Mouse (Mus musculus): ENCODE measurements around the gene Tmem80. TPM values are rescaled to one million over a fixed set of nuclear protein-coding genes. Genes with fewer than 3 reads are reported as not detected.

The Tmem80 gene
- polyA plus RNA-seq, 1 experiment from 2014 or later: 62.2 TPM

DNA sequence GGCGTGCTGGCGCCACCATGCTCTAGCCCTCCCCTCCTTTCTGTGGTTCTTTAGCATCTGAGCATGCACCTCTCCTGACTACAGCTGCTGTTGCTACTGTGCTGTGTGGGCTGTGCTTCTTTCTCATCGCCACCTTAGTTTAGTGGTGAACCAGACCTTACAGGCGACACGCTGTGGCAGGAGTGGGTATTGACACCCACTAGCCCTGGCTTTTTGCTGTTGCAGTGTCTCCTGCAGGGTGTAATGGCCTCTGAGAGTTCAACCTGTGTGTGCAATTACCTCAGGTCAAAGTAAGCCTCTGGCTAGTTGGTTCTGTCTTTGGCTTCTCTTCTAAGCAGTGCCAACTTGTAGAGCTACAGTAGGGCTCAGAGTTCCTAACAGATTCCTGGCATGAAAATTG, 11.6 kb upstream of the Tmem80 start:
- H3K9ac ChIP-seq (replicated peaks; ENCODE audit: low read depth, low read length): no peak overlapping the region
- H3K4me2 ChIP-seq (ENCODE audit: low read length): no peak overlapping the region
- no peaks in the 10 kb centered on the region for H3K27me3 ChIP-seq (replicated peaks; ENCODE audit: control insufficient read depth, insufficient read depth, low read length)
- 74% methylated on average over 5 of the region's 5 CpGs for WGBS
- H3K9me3 ChIP-seq (ENCODE audit: control insufficient read depth, low read length): no peaks in the 10 kb centered on the region
- H3K36me3 ChIP-seq (ENCODE audit: control insufficient read depth, insufficient read depth): peaks cover 57% of the 10 kb centered on the region
- H3K4me1 ChIP-seq (replicated peaks; ENCODE audit: control insufficient read depth, insufficient read depth, low read length): no peaks in the 10 kb centered on the region
- H3K4me3 ChIP-seq (replicated peaks; ENCODE audit: low read length): no peak overlapping the region
- no peak for ATAC-seq
- no peak overlapping the region for H3K27ac ChIP-seq (ENCODE audit: low read length)

DNA sequence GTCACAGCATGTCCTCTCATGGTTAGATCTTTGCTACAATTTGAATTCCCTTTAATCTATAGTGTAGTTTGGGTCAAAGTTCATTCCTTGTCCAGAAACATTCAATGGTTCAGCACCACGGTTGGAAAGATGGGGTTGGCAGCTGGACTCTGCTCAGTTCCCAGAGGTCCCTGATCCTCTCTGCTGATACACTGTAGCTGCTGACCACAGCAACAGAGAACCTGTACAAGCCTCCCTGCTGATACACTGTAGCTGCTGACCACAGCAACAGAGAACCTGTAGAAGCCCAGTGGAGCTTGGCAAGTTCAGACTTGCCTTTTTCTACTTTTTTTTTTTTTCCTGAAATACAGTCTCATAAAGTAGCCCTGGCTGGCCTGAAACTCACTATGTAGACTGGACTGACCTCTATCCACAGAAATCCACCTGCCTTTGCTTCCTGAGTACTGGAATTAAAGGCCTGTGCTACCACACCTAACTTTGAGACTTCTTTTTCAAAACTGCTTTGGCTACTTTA, 9.9 kb upstream of the Tmem80 start:
- no peaks in the 10 kb centered on the region for H3K4me1 ChIP-seq (replicated peaks; ENCODE audit: control insufficient read depth, insufficient read depth, low read length)
- H3K4me2 ChIP-seq (ENCODE audit: low read length): no peak overlapping the region
- no peak for ATAC-seq
- H3K27ac ChIP-seq (ENCODE audit: low read length): no peak overlapping the region
- 77% methylated on average over 1 of the region's 1 CpGs for WGBS
- no peaks in the 10 kb centered on the region for H3K9me3 ChIP-seq (ENCODE audit: control insufficient read depth, low read length)
- H3K9ac ChIP-seq (replicated peaks; ENCODE audit: low read depth, low read length): no peak overlapping the region
- no peaks in the 10 kb centered on the region for H3K27me3 ChIP-seq (replicated peaks; ENCODE audit: control insufficient read depth, insufficient read depth, low read length)
- no peak overlapping the region for H3K4me3 ChIP-seq (replicated peaks; ENCODE audit: low read length)
- H3K36me3 ChIP-seq (ENCODE audit: control insufficient read depth, insufficient read depth): peaks cover 63% of the 10 kb centered on the region

DNA sequence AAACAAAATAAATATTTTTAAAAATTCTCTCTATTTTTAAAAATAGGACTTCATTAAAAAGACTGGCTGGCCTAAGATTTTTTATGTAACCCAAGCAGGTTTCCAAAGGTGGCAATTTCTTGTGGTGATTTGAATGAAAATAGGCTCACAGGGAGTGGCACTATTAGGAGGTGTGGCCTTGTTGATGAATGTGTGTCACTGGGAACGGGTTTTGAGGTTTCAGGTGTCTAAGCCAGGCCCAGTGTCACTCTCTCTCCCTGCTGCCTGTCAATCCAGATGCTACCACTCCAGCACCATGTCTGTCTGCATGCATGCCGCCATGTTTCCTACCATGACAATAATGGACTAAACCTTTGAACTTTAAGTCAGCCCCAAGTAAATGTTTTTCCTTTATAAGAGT, 8.1 kb upstream of the Tmem80 start:
- H3K4me1 ChIP-seq (replicated peaks; ENCODE audit: control insufficient read depth, insufficient read depth, low read length): no peaks in the 10 kb centered on the region
- H3K4me2 ChIP-seq (ENCODE audit: low read length): no peak overlapping the region
- peaks cover 59% of the 10 kb centered on the region for H3K36me3 ChIP-seq (ENCODE audit: control insufficient read depth, insufficient read depth)
- no peak overlapping the region for H3K27ac ChIP-seq (ENCODE audit: low read length)
- WGBS: 84% methylated on average over 2 of the region's 2 CpGs
- no peak overlapping the region for H3K9ac ChIP-seq (replicated peaks; ENCODE audit: low read depth, low read length)
- H3K4me3 ChIP-seq (replicated peaks; ENCODE audit: low read length): no peak overlapping the region
- no peaks in the 10 kb centered on the region for H3K27me3 ChIP-seq (replicated peaks; ENCODE audit: control insufficient read depth, insufficient read depth, low read length)
- ATAC-seq: no peak
- no peaks in the 10 kb centered on the region for H3K9me3 ChIP-seq (ENCODE audit: control insufficient read depth, low read length)

DNA sequence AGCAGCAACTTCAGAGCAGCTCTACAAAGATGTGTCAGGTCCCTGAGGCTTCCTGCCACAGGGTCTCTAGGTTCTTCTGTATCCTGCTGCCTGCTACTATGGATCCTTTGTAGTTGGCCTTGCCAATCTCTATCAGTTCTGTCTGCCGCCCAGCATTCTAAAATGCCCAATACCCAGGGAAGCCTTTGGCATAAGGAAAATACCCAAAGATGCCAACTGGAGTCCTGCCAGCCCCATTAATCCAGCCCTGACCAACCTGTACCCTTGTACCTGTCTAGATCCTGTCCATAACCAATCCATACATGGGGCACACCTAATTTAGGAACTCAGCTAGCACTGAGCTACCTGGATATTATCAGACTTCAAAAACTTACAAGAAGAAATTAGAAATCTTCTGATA, 2.9 kb upstream of the Tmem80 start:
- H3K9ac ChIP-seq (replicated peaks; ENCODE audit: low read depth, low read length): no peak overlapping the region
- no peak for ATAC-seq
- H3K4me2 ChIP-seq (ENCODE audit: low read length): 0 out of 2 replicates have a peak overlapping the region, but pooled peaks have one; percentile 5
- no peak overlapping the region for H3K27ac ChIP-seq (ENCODE audit: low read length)
- peaks cover 29% of the 10 kb centered on the region for H3K36me3 ChIP-seq (ENCODE audit: control insufficient read depth, insufficient read depth)
- H3K9me3 ChIP-seq (ENCODE audit: control insufficient read depth, low read length): no peaks in the 10 kb centered on the region
- H3K4me3 ChIP-seq (replicated peaks; ENCODE audit: low read length): no peak overlapping the region
- H3K27me3 ChIP-seq (replicated peaks; ENCODE audit: control insufficient read depth, insufficient read depth, low read length): no peaks in the 10 kb centered on the region
- peaks cover 31% of the 10 kb centered on the region for H3K4me1 ChIP-seq (replicated peaks; ENCODE audit: control insufficient read depth, insufficient read depth, low read length)
- 67% methylated on average over 1 of the region's 1 CpGs for WGBS

DNA sequence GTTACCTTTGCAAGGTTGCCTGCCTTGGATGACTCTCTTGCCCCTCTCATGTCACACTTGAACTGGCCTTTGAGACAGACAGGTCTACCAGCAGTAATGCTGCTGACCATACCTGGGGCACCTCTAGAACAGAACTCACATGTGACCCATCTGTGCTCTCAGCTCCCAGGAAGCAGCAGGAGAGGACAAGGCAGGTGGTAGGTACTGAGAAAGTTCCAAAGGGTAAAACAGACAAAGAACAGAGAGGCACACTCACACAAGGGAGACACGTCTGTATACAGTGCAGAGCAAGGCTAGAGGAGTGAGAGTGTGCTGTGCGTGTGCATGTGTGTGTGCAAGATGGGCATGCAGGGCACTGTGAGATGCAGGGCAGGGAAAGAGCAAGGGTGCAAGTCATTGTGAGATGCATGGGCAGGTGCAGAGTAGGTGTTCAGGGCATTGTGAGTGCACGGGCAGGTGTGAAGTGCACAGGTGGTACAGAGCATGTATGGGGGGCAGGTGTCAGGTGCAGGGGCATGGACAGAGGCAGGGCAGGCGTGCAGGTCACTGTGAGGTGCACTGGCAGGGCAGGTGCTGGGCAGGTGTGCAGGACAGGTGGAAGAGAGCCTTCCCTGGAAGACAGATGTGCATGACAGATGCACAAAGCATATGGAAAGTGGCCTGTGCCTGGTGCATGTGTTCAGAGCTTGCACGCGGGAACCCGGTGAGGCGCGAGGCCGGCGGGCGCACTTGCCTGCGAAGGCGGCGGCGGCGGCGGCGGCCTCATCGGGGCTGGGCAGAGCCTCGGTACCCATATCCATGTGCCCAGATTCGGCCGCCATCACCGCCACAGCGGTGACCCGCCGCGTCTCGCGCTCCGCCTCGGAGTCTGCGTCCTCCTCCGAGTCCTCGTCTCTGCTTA, 743 bp upstream of the Tmem80 start:
- Histone ChIP-seq H3K9me3 (ENCODE audit: control insufficient read depth, low read length) (no peaks in the 10 kb centered on the region), H3K9ac (replicated peaks; ENCODE audit: low read depth, low read length) (peak overlapping the region; percentile 88), H3K27me3 (replicated peaks; ENCODE audit: control insufficient read depth, insufficient read depth, low read length) (no peaks in the 10 kb centered on the region), H3K36me3 (ENCODE audit: control insufficient read depth, insufficient read depth) (peaks cover 16% of the 10 kb centered on the region), H3K27ac (ENCODE audit: low read length) (peak overlapping the region; percentile 99), H3K4me2 (ENCODE audit: low read length) (peak overlapping the region; percentile 100), H3K4me3 (replicated peaks; ENCODE audit: low read length) (peak overlapping the region; percentile 81), H3K4me1 (replicated peaks; ENCODE audit: control insufficient read depth, insufficient read depth, low read length) (peaks cover 31% of the 10 kb centered on the region)
- peak; percentile 10 for ATAC-seq
- WGBS: 4% methylated on average over 35 of the region's 35 CpGs

DNA sequence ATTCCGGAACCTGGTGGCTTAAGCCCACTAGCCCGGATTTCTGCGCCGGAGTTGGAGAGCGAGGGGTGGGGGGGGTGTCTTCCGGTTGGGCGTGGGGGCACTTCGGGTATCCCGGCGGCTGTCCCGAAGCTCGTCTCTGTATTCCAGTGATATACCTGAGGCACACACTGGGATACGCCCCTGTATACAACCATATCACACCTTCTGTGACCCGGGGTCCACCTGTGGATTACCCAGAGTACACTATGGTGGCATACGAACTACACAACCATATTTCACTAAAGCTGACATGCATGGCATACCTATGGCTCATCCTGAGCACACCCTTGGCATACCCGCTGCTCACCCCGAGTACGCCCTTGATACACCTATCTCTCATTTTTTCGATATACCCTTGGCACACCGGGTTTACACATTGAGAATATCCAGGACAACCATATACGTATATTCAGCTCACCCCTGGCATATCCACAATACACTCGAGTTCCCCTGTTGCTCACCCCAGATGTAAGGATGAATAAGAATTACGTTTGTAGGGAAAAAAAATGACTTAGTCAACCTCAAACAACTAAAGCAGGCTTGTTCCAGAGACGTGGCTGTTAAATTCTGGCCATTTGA, 943 bp downstream of the Tmem80 start:
- ATAC-seq: peak; percentile 15
- Histone ChIP-seq H3K4me2 (ENCODE audit: low read length) (peak overlapping the region; percentile 59), H3K4me3 (replicated peaks; ENCODE audit: low read length) (peak overlapping the region; percentile 81), H3K27ac (ENCODE audit: low read length) (peak overlapping the region; percentile 99), H3K36me3 (ENCODE audit: control insufficient read depth, insufficient read depth) (peaks cover 11% of the 10 kb centered on the region), H3K9me3 (ENCODE audit: control insufficient read depth, low read length) (no peaks in the 10 kb centered on the region), H3K4me1 (replicated peaks; ENCODE audit: control insufficient read depth, insufficient read depth, low read length) (peaks cover 31% of the 10 kb centered on the region), H3K27me3 (replicated peaks; ENCODE audit: control insufficient read depth, insufficient read depth, low read length) (no peaks in the 10 kb centered on the region), H3K9ac (replicated peaks; ENCODE audit: low read depth, low read length) (peak overlapping the region; percentile 88)
- WGBS: 15% methylated on average over 24 of the region's 24 CpGs

DNA sequence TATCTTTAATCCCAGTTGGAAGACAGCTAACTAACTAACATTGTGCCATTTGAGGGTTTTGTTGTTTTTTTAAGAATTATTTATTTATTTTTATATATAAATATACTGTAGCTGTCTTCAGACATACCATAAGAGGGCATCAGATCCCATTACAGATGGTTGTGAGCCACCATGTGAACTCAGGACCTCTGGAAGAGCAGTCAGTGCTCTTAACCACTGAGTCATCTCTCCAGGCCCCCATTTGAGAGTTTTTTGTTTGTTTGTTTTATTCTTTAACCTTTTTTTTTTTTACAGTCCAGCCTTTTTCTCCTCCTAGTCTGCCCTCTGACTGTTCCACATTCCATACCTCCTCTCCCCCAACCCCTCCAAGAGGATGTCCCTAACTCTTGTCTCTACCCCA, 3.2 kb downstream of the Tmem80 start:
- no peak overlapping the region for H3K9ac ChIP-seq (replicated peaks; ENCODE audit: low read depth, low read length)
- H3K27ac ChIP-seq (ENCODE audit: low read length): no peak overlapping the region
- no peak overlapping the region for H3K4me3 ChIP-seq (replicated peaks; ENCODE audit: low read length)
- H3K36me3 ChIP-seq (ENCODE audit: control insufficient read depth, insufficient read depth): peaks cover 9% of the 10 kb centered on the region
- H3K4me1 ChIP-seq (replicated peaks; ENCODE audit: control insufficient read depth, insufficient read depth, low read length): peaks cover 22% of the 10 kb centered on the region
- H3K27me3 ChIP-seq (replicated peaks; ENCODE audit: control insufficient read depth, insufficient read depth, low read length): no peaks in the 10 kb centered on the region
- ATAC-seq: no peak
- no peak overlapping the region for H3K4me2 ChIP-seq (ENCODE audit: low read length)
- no peaks in the 10 kb centered on the region for H3K9me3 ChIP-seq (ENCODE audit: control insufficient read depth, low read length)

DNA sequence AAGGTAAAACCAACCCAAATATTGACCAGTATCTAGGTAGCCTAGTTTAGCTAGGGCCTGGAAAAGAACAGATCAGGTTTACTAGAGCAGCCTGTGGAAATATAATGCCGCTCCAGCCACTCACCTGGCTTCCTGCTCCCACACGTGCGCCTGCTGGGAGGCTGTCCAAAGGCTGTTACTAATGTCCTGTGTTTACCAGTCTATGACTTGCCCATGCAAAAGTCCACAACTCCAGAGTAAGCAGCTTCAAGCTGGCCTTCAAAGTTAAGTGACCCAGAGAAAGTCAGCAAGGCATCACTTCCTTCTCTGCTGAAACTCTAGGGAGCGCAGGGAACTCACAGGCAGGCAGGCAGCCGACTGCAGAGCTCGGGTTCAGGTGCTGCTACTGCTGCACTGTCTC, 4.5 kb downstream of the Tmem80 start:
- no peak for ATAC-seq
- peaks cover 9% of the 10 kb centered on the region for H3K36me3 ChIP-seq (ENCODE audit: control insufficient read depth, insufficient read depth)
- no peak overlapping the region for H3K4me2 ChIP-seq (ENCODE audit: low read length)
- H3K9me3 ChIP-seq (ENCODE audit: control insufficient read depth, low read length): no peaks in the 10 kb centered on the region
- 78% methylated on average over 6 of the region's 6 CpGs for WGBS
- no peak overlapping the region for H3K4me3 ChIP-seq (replicated peaks; ENCODE audit: low read length)
- H3K27ac ChIP-seq (ENCODE audit: low read length): no peak overlapping the region
- peaks cover 9% of the 10 kb centered on the region for H3K4me1 ChIP-seq (replicated peaks; ENCODE audit: control insufficient read depth, insufficient read depth, low read length)
- no peaks in the 10 kb centered on the region for H3K27me3 ChIP-seq (replicated peaks; ENCODE audit: control insufficient read depth, insufficient read depth, low read length)
- no peak overlapping the region for H3K9ac ChIP-seq (replicated peaks; ENCODE audit: low read depth, low read length)

DNA sequence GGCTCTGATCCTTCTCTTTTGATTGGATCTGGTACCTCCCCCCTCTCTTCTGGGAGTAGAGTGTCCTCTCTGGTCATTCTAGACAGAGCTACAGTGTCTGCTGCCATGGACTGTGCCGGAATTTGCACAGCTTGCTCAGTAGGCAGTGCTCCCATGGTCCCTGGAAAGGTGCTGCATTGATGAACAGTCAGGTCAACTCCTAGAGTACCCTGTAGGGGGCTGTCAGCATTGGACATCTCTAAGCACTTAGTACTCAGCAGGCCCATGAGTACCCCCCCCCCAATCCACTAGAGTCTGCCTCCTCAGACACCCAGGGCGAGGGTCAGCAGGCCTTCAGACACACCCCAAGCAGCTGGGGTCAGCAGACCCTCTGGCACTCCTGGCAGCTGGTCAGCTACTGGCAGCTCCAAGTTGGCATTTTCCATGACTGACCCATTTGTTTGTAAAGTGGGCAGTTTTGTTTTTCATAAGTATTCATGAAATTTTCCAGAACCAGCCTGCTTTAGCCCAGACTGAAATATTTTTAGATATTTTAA, 7.6 kb downstream of the Tmem80 start:
- 0 out of 2 replicates have a peak, but pooled peaks cover 3% of the 10 kb centered on the region for H3K27me3 ChIP-seq (replicated peaks; ENCODE audit: control insufficient read depth, insufficient read depth, low read length)
- H3K27ac ChIP-seq (ENCODE audit: low read length): no peak overlapping the region
- H3K4me3 ChIP-seq (replicated peaks; ENCODE audit: low read length): no peak overlapping the region
- H3K4me2 ChIP-seq (ENCODE audit: low read length): no peak overlapping the region
- no peak for ATAC-seq
- WGBS: 87% methylated on average over 2 of the region's 2 CpGs
- H3K9ac ChIP-seq (replicated peaks; ENCODE audit: low read depth, low read length): no peak overlapping the region
- peaks cover 5% of the 10 kb centered on the region; the same call in 1 of the 2 replicates for H3K4me1 ChIP-seq (replicated peaks; ENCODE audit: control insufficient read depth, insufficient read depth, low read length)
- no peaks in the 10 kb centered on the region for H3K9me3 ChIP-seq (ENCODE audit: control insufficient read depth, low read length)
- H3K36me3 ChIP-seq (ENCODE audit: control insufficient read depth, insufficient read depth): peaks cover 9% of the 10 kb centered on the region

Measured in forebrain, embryonic 16.5 days (tissue).